Mouse (Mus musculus) midbrain, embryonic 11.5 days (tissue): Measurements from ENCODE around the gene Mapk8ip2. TPM values are rescaled to one million over a fixed set of nuclear protein-coding genes. Genes with fewer than 3 reads are reported as not detected.

ENCODE experiments used
- ATAC-seq: fragments of 200-750 bp; cut with Nextera tagmentation; 2 replicates; pipeline ENCODE4 v1.8.0; 2017; ENCODE audit warnings: moderate TSS enrichment, moderate library complexity; ENCODE audit not compliant: low FRiP score
- DNase-seq: peaks from one replicate; pipeline ENCODE4 v3.0.0; 2015; ENCODE audit warnings: low spot score; ENCODE audit errors: missing footprints
- H3K27ac ChIP-seq: fragments of 300-500 bp; sonication (generic); 2 replicates; pipeline ENCODE4 v1.5.1; 2014; ENCODE audit warnings: low read depth, low read length
- H3K27me3 ChIP-seq: fragments of 300-500 bp; sonication (generic); 2 replicates; pipeline ENCODE4 v1.6.1; 2014; ENCODE audit warnings: mild to moderate bottlenecking, low read length, moderate library complexity, mixed read lengths; ENCODE audit not compliant: control insufficient read depth, insufficient read depth
- H3K36me3 ChIP-seq: fragments of 300-500 bp; sonication (generic); 2 replicates; pipeline ENCODE4 v1.6.1; 2014; ENCODE audit warnings: mild to moderate bottlenecking, low read length, moderate library complexity, mixed read lengths; ENCODE audit not compliant: control insufficient read depth, insufficient read depth
- H3K4me1 ChIP-seq: fragments of 300-500 bp; sonication (generic); 2 replicates; pipeline ENCODE4 v1.6.1; 2014; ENCODE audit warnings: low read length; ENCODE audit not compliant: control insufficient read depth, insufficient read depth
- H3K4me2 ChIP-seq: fragments of 300-500 bp; sonication (generic); 2 replicates; pipeline ENCODE4 v1.6.1; 2014; ENCODE audit warnings: mild to moderate bottlenecking, moderate library complexity
- H3K4me3 ChIP-seq: fragments of 300-500 bp; sonication (generic); 2 replicates; pipeline ENCODE4 v1.5.1; 2014; ENCODE audit warnings: low read depth, low read length
- H3K9ac ChIP-seq: fragments of 300-500 bp; sonication (generic); 2 replicates; pipeline ENCODE4 v1.6.1; 2014; ENCODE audit warnings: low read length
- H3K9me3 ChIP-seq: fragments of 300-500 bp; sonication (generic); 2 replicates; pipeline ENCODE4 v1.6.1; 2016; ENCODE audit warnings: low read length; ENCODE audit not compliant: control insufficient read depth
- WGBS: fragments of 180-500 bp; shearing (Covaris S2); extraction: QIAGEN DNeasy Blood & Tissue Kit; methylation state at CpG from one replicate; pipeline ENCODE4 v1.1.7; 2014; 5-methylcytosine and 5-hydroxymethylcytosine counted together
- polyA plus RNA-seq: library from polyadenylated mRNA; unstranded; fragments of >200 nt; fragmentation: Nextera tagmentation; extraction: Ambion mirVana; gene quantifications from 2 replicates; pipeline ENCODE4 v1.2.1, GENCODE M21; 2014

Gene Mapk8ip2
- polyA plus RNA-seq, 1 experiment from 2014 or later, result 23.6 TPM

DNA sequence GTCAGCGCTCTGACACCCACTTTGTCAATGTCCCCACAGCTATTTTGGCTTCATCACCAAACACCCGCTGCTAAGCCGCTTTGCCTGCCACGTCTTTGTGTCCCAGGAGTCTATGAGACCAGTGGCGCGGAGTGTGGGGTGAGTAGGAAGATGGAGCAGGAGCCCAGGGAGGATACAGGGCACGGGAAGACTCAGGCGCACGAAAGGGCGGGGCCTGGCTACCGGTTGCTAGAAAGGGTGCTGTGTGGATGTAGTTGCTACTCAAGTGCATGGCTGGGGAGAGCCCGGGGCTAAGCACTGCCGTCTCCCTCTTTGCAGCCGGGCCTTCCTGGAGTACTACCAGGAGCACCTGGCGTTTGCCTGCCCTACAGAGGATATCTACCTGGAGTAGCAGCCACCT is 7.6 kb downstream of the Mapk8ip2 start:
- Histone ChIP-seq H3K27ac (no peak overlapping the region), H3K4me1 (no peaks in the 10 kb centered on the region), H3K27me3 (no peaks in the 10 kb centered on the region), H3K9me3 (no peaks in the 10 kb centered on the region), H3K9ac (no peak overlapping the region), H3K36me3 (peaks cover 22% of the 10 kb centered on the region; the same call in 1 of the 2 replicates), H3K4me3 (no peak overlapping the region), H3K4me2 (no peak overlapping the region)
- 85% methylated on average over 15 of the region's 15 CpGs for whole genome bisulfite sequencing
- DNase-seq (no peak), ATAC-seq (no peak)

DNA sequence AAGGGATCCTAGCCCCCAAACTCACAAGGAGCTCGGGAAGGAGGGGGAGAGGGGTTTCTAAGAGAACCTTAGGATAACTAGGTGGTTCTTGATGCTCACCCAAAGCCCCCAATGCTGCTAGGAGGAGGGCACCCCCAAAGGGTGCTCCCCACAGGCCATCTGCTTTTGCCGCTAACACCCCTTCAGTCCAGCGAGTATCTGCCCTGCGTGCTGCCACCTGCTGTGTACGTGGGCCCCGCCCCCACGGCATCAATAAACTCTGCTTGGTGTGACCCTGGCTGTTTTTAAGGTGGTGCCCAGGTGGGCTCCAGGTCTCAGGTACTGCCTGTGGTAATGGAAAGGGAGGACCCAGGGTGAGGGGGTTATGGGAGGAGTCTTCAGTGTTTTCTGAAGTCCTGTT is 8.5 kb downstream of the Mapk8ip2 start:
- H3K4me2 ChIP-seq, result no peak overlapping the region
- WGBS, result 80% methylated on average over 7 of the region's 7 CpGs
- H3K27me3 ChIP-seq, result no peaks in the 10 kb centered on the region
- H3K4me1 ChIP-seq, result no peaks in the 10 kb centered on the region
- ATAC-seq, result no peak
- no peak for DNase-seq
- H3K4me3 ChIP-seq, result no peak overlapping the region
- H3K36me3 ChIP-seq, result peaks cover 16% of the 10 kb centered on the region; the same call in 1 of the 2 replicates
- H3K9me3 ChIP-seq, result no peaks in the 10 kb centered on the region
- H3K9ac ChIP-seq, result no peak overlapping the region
- no peak overlapping the region for H3K27ac ChIP-seq

DNA sequence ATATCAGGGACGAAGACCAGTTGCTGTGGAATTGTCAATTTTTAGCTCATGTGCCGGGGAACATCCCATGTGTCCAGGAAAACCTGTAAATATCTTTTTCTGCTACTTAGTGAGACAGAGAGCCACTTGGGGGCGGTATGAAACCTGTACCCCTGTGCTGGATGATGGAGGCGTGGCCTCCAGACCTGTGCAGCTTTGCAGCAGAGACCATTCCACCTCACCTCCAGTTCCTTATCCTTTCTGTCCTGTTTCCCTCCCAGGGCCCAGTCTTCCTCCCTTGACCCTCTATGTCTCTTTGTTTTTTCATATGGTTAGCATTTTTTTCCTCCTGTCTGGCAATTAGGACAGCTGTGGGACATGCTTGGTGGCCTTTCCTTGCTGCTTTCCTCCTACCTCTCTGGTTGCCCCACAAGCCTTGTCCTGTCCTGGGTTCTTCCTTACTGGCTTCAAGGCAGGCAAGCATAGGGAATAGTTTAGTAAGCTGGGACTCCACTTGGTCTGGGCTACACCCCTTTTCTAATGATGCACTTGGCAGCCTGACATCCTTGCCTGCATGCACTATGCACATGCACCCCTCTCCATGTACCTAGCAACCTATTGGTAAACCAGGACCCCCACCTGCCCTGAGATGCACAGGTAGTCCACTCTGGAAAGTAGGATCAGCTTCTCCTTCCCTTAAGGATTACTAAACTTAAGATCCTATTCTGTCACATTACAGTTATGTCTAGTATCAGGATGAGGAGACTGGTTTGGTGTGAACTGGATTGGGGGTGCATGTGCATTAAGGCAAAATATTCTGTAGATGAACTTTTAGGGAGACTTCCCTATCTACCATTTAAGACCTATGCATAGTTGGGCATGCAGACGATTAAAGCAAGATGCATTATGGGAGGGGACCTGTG is 9.9 kb downstream of the Mapk8ip2 start:
- Histone ChIP-seq H3K4me1 (no peaks in the 10 kb centered on the region), H3K9me3 (no peaks in the 10 kb centered on the region), H3K27me3 (no peaks in the 10 kb centered on the region), H3K9ac (no peak overlapping the region), H3K4me3 (no peak overlapping the region), H3K27ac (no peak overlapping the region), H3K4me2 (no peak overlapping the region), H3K36me3 (peaks cover 6% of the 10 kb centered on the region; the same call in 1 of the 2 replicates)
- DNase-seq (no peak), ATAC-seq (no peak)
- 66% methylated on average over 5 of the region's 5 CpGs for WGBS

DNA sequence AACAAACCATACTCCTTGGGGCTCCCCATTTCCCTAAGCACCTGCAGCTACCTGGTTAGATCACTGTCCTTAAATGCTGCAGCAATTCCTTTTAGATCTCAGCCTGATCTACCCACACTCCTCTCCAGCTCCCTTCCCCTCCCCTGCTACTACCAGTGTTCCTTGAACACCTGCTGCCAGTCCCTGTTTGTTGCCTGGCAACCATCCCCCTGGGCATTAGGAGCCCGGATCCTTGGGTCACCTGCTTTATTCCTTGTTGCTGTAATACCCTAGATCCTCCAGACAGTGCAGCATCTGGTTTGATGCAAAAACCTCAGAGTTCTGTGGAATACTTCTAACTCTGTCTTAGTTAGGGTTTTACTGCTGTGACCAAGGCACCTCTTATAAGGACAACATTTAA is 11.3 kb downstream of the Mapk8ip2 start:
- ATAC-seq, result no peak
- Histone ChIP-seq H3K4me2 (no peak overlapping the region), H3K27me3 (no peaks in the 10 kb centered on the region), H3K9ac (no peak overlapping the region), H3K27ac (no peak overlapping the region), H3K36me3 (peaks cover 6% of the 10 kb centered on the region; the same call in 1 of the 2 replicates), H3K4me3 (no peak overlapping the region), H3K9me3 (no peaks in the 10 kb centered on the region), H3K4me1 (no peaks in the 10 kb centered on the region)
- WGBS, result 4% methylated on average over 1 of the region's 1 CpGs
- DNase-seq, result no peak

DNA sequence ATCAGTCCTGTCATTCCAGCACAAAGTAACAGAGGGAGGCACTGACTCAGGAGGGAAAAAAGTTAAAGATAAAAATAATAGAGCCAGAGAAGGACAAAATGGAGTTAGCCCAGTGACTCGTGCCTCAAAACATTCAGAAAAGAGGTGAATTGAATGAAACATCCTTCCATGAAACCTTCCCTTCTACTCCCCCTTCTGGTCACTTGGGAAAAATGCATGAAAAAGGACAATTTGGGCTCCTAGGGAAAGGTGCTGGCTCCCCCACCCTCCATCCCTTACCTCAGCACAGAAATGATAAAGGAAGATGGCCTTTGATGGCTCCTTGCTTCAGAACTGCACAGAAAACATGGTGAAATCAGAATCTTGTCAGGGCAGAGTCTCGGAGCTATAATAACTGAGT is 14.9 kb downstream of the Mapk8ip2 start:
- Histone ChIP-seq H3K36me3 (no peaks in the 10 kb centered on the region), H3K27me3 (no peaks in the 10 kb centered on the region), H3K4me2 (no peak overlapping the region), H3K9ac (no peak overlapping the region), H3K4me3 (no peak overlapping the region), H3K27ac (no peak overlapping the region), H3K4me1 (no peaks in the 10 kb centered on the region), H3K9me3 (no peaks in the 10 kb centered on the region)
- DNase-seq (peak; percentile 89), ATAC-seq (no peak)
- 28% methylated on average over 2 of the region's 2 CpGs for WGBS

DNA sequence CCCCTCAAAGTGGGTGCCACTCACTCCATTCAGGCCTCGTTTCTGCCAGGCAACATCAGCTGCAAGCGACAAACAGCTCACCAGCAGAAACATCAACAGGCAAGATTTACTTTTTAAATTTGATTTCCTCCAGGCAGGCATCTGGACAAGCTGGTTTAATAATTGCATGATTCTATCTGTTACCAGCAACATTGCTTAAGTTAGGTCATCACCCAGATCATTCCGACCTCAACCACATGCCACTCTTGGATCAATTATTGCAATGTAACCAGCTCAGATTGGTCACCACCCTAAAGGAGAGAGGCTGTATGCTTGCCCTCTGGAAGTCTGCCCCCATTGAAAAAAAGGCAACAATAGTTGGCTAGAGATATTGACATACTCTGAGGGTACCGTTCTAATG is 17.8 kb downstream of the Mapk8ip2 start:
- Histone ChIP-seq H3K4me1 (peaks cover 5% of the 10 kb centered on the region; the same call in 1 of the 2 replicates), H3K36me3 (no peaks in the 10 kb centered on the region), H3K9me3 (no peaks in the 10 kb centered on the region), H3K9ac (no peak overlapping the region), H3K4me3 (no peak overlapping the region), H3K27me3 (no peaks in the 10 kb centered on the region), H3K4me2 (no peak overlapping the region), H3K27ac (no peak overlapping the region)
- 95% methylated on average over 4 of the region's 4 CpGs for WGBS
- DNase-seq (no peak), ATAC-seq (no peak)

DNA sequence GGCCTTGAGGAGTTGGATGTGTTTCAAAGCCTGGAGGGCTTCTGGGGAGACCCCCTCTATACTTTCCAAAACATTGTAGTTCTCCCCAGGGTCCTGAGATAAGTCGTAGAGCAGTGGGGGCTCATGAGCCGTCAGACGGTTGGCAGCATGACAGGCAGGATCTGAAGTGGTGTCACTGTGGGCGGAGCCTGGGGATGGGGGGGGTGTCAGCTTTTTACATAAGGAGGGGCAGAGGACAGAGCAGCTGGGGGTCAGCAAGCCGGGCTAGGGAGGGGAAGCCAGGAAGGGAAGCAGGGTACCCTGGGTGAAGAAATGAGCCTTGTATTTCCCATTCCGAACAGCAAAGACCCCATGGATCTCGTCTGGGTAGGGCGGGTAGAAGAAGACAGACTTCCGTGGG is 19.7 kb downstream of the Mapk8ip2 start:
- no peak overlapping the region for H3K4me3 ChIP-seq
- no peak overlapping the region for H3K9ac ChIP-seq
- no peak overlapping the region for H3K27ac ChIP-seq
- H3K36me3 ChIP-seq, result no peaks in the 10 kb centered on the region
- H3K4me1 ChIP-seq, result peaks cover 5% of the 10 kb centered on the region; the same call in 1 of the 2 replicates
- no peaks in the 10 kb centered on the region for H3K9me3 ChIP-seq
- WGBS, result 82% methylated on average over 9 of the region's 9 CpGs
- ATAC-seq (no peak), DNase-seq (no peak)
- no peaks in the 10 kb centered on the region for H3K27me3 ChIP-seq
- no peak overlapping the region for H3K4me2 ChIP-seq

DNA sequence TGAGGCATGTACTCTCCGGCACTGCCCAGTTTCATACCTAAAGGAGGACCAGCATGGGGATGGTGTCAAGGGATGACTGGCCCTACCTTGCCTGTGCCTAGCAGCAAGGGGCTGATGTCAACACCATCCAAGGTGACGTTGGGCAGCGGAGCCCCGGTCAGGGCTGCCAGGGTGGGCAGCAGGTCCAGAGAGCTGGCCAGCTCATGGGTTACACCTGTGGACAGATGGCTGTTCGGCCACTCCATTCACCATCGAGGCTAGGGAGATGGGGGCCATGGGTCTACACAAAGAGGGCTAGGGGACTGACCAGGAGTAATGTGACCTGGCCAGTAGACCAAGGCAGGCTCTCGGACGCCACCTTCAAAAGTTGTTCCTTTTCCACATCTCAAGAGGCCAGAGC is 20.2 kb downstream of the Mapk8ip2 start:
- Histone ChIP-seq H3K36me3 (no peaks in the 10 kb centered on the region), H3K9ac (no peak overlapping the region), H3K4me1 (peaks cover 5% of the 10 kb centered on the region; the same call in 1 of the 2 replicates), H3K27ac (no peak overlapping the region), H3K4me2 (no peak overlapping the region), H3K9me3 (no peaks in the 10 kb centered on the region), H3K4me3 (no peak overlapping the region), H3K27me3 (no peaks in the 10 kb centered on the region)
- DNase-seq (no peak), ATAC-seq (no peak)
- WGBS, result 95% methylated on average over 8 of the region's 8 CpGs

DNA sequence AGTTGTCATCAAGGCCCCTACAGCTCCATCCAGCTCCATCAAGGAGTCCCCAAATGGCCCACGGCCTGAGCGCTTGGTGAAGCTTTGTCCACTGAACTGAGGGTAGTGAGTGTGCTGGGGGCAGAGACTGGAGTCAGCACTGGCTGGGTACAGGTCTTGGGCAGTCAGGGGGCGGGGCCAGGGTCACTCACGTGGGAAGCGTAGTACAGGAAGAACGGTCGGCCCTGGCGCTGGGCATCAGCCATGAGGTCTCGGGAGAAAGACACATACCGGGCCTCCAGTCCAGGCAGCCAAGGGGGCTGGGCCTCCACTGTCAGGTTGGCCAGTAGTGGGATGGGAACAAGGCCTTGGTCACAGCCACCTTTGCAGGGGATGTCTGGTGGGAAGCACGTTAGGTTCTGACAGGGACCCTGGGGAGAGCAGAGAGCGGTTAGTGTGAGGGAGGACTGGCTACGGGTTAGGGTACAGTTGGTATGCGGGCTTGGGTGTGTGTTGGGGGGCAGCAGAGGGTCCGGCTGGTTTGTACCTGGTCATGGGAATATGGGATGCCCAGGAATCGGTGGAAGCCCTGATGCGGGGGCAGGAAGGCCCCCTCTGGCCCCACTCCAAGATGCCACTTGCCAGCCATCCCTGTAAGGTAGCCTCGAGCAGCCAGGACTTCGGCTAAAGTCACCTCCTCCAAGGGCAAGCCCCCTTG is 21.0 kb downstream of the Mapk8ip2 start:
- no peaks in the 10 kb centered on the region for H3K9me3 ChIP-seq
- H3K27me3 ChIP-seq, result no peaks in the 10 kb centered on the region
- no peak overlapping the region for H3K4me2 ChIP-seq
- DNase-seq (no peak), ATAC-seq (no peak)
- H3K4me1 ChIP-seq, result peaks cover 5% of the 10 kb centered on the region; the same call in 1 of the 2 replicates
- 93% methylated on average over 19 of the region's 19 CpGs for WGBS
- H3K9ac ChIP-seq, result no peak overlapping the region
- no peak overlapping the region for H3K4me3 ChIP-seq
- H3K27ac ChIP-seq, result no peak overlapping the region
- H3K36me3 ChIP-seq, result no peaks in the 10 kb centered on the region
